Mouse (Mus musculus): ENCODE data around the gene P2ry2. TPM values are rescaled to one million over a fixed set of nuclear protein-coding genes. Genes with fewer than 3 reads are reported as not detected.

The P2ry2 gene
- polyA plus RNA-seq, 1 experiment from 2014 or later: not detected

DNA sequence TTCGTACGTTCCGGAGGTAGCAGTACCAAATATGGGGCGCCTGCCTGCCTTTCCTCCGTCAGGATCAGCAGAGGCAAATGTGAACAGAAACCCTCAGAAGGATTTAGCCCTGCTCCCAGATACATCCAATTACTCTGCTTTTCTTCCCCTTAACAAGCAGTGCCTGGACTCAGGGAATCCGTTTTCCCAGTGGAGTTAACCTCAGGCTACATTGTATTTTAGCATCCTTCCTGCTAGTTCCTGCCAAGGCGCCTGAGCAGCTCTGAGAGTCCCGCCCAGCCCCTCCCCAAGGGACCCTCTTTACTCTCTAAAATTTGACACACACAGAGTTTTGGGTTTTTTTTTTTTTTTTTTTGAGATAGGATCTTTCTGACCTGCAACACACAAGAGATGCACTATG lies 49.3 kb downstream of the P2ry2 start:
- no peaks in the 10 kb centered on the region for H3K4me1 ChIP-seq (ENCODE audit: control insufficient read depth, insufficient read depth, low read length)
- H3K9ac ChIP-seq (ENCODE audit: low read length): no peak overlapping the region
- H3K4me2 ChIP-seq: no peak overlapping the region
- WGBS: 71% methylated on average over 8 of the region's 8 CpGs
- DNase-seq (ENCODE audit: low spot score, missing footprints) (no peak), ATAC-seq (ENCODE audit: low FRiP score) (no peak)
- no peaks in the 10 kb centered on the region for H3K9me3 ChIP-seq (ENCODE audit: control insufficient read depth, low read length)
- H3K27me3 ChIP-seq (ENCODE audit: control insufficient read depth, insufficient read depth, low read length): no peaks in the 10 kb centered on the region
- H3K36me3 ChIP-seq (ENCODE audit: control insufficient read depth, insufficient read depth, low read length): no peaks in the 10 kb centered on the region
- no peak overlapping the region for H3K4me3 ChIP-seq (ENCODE audit: low read depth, low read length)
- no peak overlapping the region for H3K27ac ChIP-seq (ENCODE audit: low read depth, low read length)

DNA sequence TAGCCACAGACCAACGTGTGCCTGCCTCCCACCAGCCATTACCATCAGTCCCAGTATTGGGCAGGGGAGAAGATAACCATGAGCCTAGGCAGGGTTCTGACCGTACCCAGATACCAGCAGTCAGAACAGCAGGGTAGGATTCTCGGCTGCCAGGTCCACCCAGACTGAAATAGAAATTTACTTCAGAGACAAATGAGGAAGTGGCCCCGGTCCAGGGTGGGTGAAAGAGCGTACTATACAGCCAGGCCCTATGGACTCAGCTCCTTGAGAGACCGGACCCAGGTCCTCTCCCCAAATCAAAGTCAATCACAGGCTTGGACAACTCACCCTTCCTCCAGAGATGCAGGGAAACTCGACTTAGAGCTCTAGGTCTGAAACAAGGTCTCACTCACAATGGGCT lies 51.5 kb downstream of the P2ry2 start:
- Histone ChIP-seq H3K36me3 (ENCODE audit: control insufficient read depth, insufficient read depth, low read length) (no peaks in the 10 kb centered on the region), H3K27ac (ENCODE audit: low read depth, low read length) (no peak overlapping the region), H3K4me3 (ENCODE audit: low read depth, low read length) (no peak overlapping the region), H3K27me3 (ENCODE audit: control insufficient read depth, insufficient read depth, low read length) (no peaks in the 10 kb centered on the region), H3K9me3 (ENCODE audit: control insufficient read depth, low read length) (no peaks in the 10 kb centered on the region), H3K4me1 (ENCODE audit: control insufficient read depth, insufficient read depth, low read length) (no peaks in the 10 kb centered on the region), H3K4me2 (no peak overlapping the region), H3K9ac (ENCODE audit: low read length) (no peak overlapping the region)
- WGBS: 81% methylated on average over 7 of the region's 7 CpGs
- DNase-seq (ENCODE audit: low spot score, missing footprints): no peak
- ATAC-seq (ENCODE audit: low FRiP score): no peak

DNA sequence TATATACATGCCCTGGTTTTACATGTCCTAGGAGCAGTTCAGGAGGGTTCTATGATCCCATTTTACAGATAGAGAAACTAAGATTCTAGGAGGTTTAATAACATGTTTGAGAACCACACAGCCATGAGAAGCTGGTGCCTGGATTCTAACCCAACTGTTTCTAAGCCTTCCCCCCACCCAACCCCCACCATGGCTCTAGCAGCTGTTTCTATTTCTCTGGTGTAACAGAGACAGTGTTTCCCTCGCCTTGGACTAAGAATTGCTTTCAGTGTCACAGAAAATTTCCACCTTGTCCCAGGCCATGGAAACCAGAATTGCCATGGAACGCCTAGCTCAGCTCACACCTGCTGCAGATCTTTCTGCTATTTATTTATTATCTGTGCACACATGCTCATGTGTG lies 52.2 kb downstream of the P2ry2 start:
- Histone ChIP-seq H3K4me2 (no peak overlapping the region), H3K4me3 (ENCODE audit: low read depth, low read length) (no peak overlapping the region), H3K4me1 (ENCODE audit: control insufficient read depth, insufficient read depth, low read length) (no peaks in the 10 kb centered on the region), H3K36me3 (ENCODE audit: control insufficient read depth, insufficient read depth, low read length) (no peaks in the 10 kb centered on the region), H3K9ac (ENCODE audit: low read length) (no peak overlapping the region), H3K27me3 (ENCODE audit: control insufficient read depth, insufficient read depth, low read length) (no peaks in the 10 kb centered on the region), H3K9me3 (ENCODE audit: control insufficient read depth, low read length) (no peaks in the 10 kb centered on the region), H3K27ac (ENCODE audit: low read depth, low read length) (no peak overlapping the region)
- DNase-seq (ENCODE audit: low spot score, missing footprints) (no peak), ATAC-seq (ENCODE audit: low FRiP score) (no peak)
- WGBS: 74% methylated on average over 2 of the region's 2 CpGs

- DNase-seq (ENCODE audit: low spot score, missing footprints): no peak
- no peak overlapping the region for H3K27ac ChIP-seq (ENCODE audit: low read depth, low read length)
- no peak for ATAC-seq (ENCODE audit: low FRiP score)
- H3K4me3 ChIP-seq (ENCODE audit: low read depth, low read length): no peak overlapping the region
- H3K4me1 ChIP-seq (ENCODE audit: control insufficient read depth, insufficient read depth, low read length): no peaks in the 10 kb centered on the region
- H3K9ac ChIP-seq (ENCODE audit: low read length): no peak overlapping the region
- 94% methylated on average over 2 of the region's 2 CpGs for WGBS
- H3K9me3 ChIP-seq (ENCODE audit: control insufficient read depth, low read length): no peaks in the 10 kb centered on the region
- H3K36me3 ChIP-seq (ENCODE audit: control insufficient read depth, insufficient read depth, low read length): no peaks in the 10 kb centered on the region
- H3K4me2 ChIP-seq: no peak overlapping the region
- no peaks in the 10 kb centered on the region for H3K27me3 ChIP-seq (ENCODE audit: control insufficient read depth, insufficient read depth, low read length)
Measured at GRCm38 (mm10) chr7:100958426-100958825, 54.2 kb downstream of the P2ry2 start.

DNA sequence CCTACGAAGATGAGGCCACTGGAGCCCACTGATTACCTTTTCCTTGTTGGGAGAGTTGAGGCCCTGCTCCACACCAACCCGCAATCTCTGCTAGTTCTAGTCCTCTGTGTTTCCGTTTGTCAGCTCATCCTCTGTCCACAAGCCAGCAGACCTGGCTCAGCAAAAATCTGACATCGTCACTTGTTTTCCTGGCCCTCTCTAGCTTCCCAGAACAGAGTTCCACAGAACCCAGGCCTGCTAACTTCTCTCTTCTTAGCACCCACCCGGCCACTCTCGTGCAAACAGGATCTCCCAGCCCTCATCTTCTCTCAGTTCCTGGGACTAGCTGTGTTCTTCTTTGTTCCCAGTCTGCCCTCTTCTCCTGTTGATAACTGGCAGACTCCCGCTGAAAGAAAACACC lies 60.0 kb downstream of the P2ry2 start:
- 83% methylated on average over 7 of the region's 7 CpGs for WGBS
- no peak overlapping the region for H3K9ac ChIP-seq (ENCODE audit: low read length)
- no peaks in the 10 kb centered on the region for H3K27me3 ChIP-seq (ENCODE audit: control insufficient read depth, insufficient read depth, low read length)
- no peak for ATAC-seq (ENCODE audit: low FRiP score)
- H3K9me3 ChIP-seq (ENCODE audit: control insufficient read depth, low read length): no peaks in the 10 kb centered on the region
- H3K4me1 ChIP-seq (ENCODE audit: control insufficient read depth, insufficient read depth, low read length): no peaks in the 10 kb centered on the region
- H3K4me2 ChIP-seq: no peak overlapping the region
- H3K4me3 ChIP-seq (ENCODE audit: low read depth, low read length): no peak overlapping the region
- no peaks in the 10 kb centered on the region for H3K36me3 ChIP-seq (ENCODE audit: control insufficient read depth, insufficient read depth, low read length)
- no peak for DNase-seq (ENCODE audit: low spot score, missing footprints)
- no peak overlapping the region for H3K27ac ChIP-seq (ENCODE audit: low read depth, low read length)

DNA sequence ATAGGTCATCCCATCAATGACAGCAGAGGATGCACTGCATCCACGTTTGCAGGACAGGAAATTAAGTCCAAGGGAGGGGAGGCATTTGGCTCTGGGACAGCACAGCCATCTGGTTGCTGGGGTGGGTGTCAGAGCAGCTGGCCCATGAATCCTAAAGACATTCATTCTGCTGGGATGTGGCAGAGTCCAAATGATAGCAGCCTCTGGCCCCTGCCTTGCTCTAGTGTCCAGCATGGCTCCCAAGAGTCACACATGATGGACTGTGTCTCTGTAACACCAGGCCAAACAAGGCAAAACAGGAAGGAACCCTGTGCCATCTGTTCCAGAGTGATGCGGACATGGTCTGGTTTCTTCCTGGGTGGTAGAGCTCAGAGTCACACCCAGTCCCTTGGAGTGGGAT lies 60.8 kb downstream of the P2ry2 start:
- ATAC-seq (ENCODE audit: low FRiP score): no peak
- WGBS: 67% methylated on average over 2 of the region's 2 CpGs

DNA sequence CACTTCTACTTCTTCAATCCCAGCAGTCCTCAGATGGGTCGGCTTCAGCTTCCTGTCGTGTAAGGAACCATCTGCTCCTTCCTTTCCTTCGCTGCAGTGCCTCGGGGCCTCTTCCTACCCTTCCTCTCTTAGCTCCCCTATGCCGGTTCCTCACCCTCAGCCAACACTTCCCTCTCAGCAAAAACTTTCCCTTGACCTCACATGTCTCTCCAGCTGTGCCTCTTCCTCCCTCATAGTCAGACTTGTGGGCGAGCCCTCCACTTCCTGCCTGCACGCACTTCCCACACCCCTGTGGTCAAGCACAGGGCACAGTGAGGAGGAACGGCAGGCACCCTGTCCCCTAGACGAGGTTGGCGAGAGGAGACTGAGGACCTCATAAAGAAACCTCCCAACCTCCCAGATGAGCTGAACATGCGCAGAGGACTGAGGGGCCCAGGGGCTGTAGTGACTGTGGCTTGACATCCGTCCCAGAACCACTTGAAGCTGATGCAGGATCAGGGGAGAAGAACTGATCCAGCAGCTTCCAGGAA lies 62.1 kb downstream of the P2ry2 start:
- 72% methylated on average over 12 of the region's 12 CpGs for WGBS
- H3K27ac ChIP-seq (ENCODE audit: low read depth, low read length): no peak overlapping the region

More for the DNA sequence above, 60.8 kb downstream of the P2ry2 start:
- no peak overlapping the region for H3K9ac ChIP-seq (ENCODE audit: low read length)
- no peaks in the 10 kb centered on the region for H3K4me1 ChIP-seq (ENCODE audit: control insufficient read depth, insufficient read depth, low read length)
- no peak overlapping the region for H3K4me3 ChIP-seq (ENCODE audit: low read depth, low read length)
- H3K9me3 ChIP-seq (ENCODE audit: control insufficient read depth, low read length): no peaks in the 10 kb centered on the region
- H3K36me3 ChIP-seq (ENCODE audit: control insufficient read depth, insufficient read depth, low read length): no peaks in the 10 kb centered on the region
- H3K27ac ChIP-seq (ENCODE audit: low read depth, low read length): no peak overlapping the region
- H3K4me2 ChIP-seq: no peak overlapping the region
- no peak for DNase-seq (ENCODE audit: low spot score, missing footprints)
- no peaks in the 10 kb centered on the region for H3K27me3 ChIP-seq (ENCODE audit: control insufficient read depth, insufficient read depth, low read length)

DNA sequence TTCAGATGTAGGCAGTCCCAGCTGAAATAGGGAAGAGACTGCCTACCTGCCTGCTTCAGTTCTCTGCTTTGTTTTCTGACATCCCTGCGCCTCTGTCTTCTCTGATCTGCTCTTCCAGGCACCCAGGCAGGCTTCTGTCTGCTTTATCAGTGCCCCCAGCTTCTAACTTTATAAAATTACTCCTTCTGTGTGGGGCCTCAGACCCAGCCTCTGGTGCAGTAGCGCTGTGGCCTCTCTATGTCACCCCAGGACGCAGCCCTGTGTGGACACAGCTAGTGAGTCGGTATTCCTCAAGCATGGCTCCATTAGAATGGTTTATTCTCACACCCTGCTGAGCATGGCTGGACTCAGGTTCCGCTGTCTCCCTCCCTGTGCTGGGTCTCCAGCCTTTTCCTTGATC lies 62.6 kb downstream of the P2ry2 start:
- WGBS: 55% methylated on average over 5 of the region's 5 CpGs

More for the DNA sequence above, 62.1 kb downstream of the P2ry2 start:
- Histone ChIP-seq H3K9me3 (ENCODE audit: control insufficient read depth, low read length) (no peaks in the 10 kb centered on the region), H3K27me3 (ENCODE audit: control insufficient read depth, insufficient read depth, low read length) (no peaks in the 10 kb centered on the region), H3K4me2 (no peak overlapping the region), H3K9ac (ENCODE audit: low read length) (no peak overlapping the region), H3K36me3 (ENCODE audit: control insufficient read depth, insufficient read depth, low read length) (no peaks in the 10 kb centered on the region), H3K4me3 (ENCODE audit: low read depth, low read length) (no peak overlapping the region), H3K4me1 (ENCODE audit: control insufficient read depth, insufficient read depth, low read length) (no peaks in the 10 kb centered on the region; the same call in 1 of the 2 replicates)
- ATAC-seq (ENCODE audit: low FRiP score) (no peak), DNase-seq (ENCODE audit: low spot score, missing footprints) (no peak)

More for the DNA sequence above, 62.6 kb downstream of the P2ry2 start:
- Histone ChIP-seq H3K4me2 (no peak overlapping the region), H3K4me3 (ENCODE audit: low read depth, low read length) (no peak overlapping the region), H3K9me3 (ENCODE audit: control insufficient read depth, low read length) (no peaks in the 10 kb centered on the region), H3K4me1 (ENCODE audit: control insufficient read depth, insufficient read depth, low read length) (no peaks in the 10 kb centered on the region; the same call in 1 of the 2 replicates), H3K9ac (ENCODE audit: low read length) (no peak overlapping the region), H3K36me3 (ENCODE audit: control insufficient read depth, insufficient read depth, low read length) (no peaks in the 10 kb centered on the region), H3K27me3 (ENCODE audit: control insufficient read depth, insufficient read depth, low read length) (no peaks in the 10 kb centered on the region), H3K27ac (ENCODE audit: low read depth, low read length) (no peak overlapping the region)
- ATAC-seq (ENCODE audit: low FRiP score) (no peak), DNase-seq (ENCODE audit: low spot score, missing footprints) (no peak)

All from midbrain, embryonic 11.5 days (tissue).